Mouse (Mus musculus): ENCODE measurements around the gene Hap1.

Hap1 gene

GRCm38 (mm10) chr11:100355972-100356818 lies at the start of gene Hap1:
Gene Hap1, minus strand, starts transcription at chr11:100356128.
- in situ Hi-C loops (cut with MboI, MseI): no loop called here

- in situ Hi-C loops (cut with MboI, MseI): loop anchor here (10.0 kb wide), 1 partner anchor 1620 kb away; no protein-coding TSS in a partner anchor
Observed at GRCm38 (mm10) chr11:100404456-100405074, 48.6 kb upstream of the Hap1 start.

GRCm38 (mm10) chr11:100403445-100404134 lies 47.7 kb upstream of the Hap1 start:
- in situ Hi-C loops (cut with MboI, MseI): loop anchor here (10.0 kb wide), 1 partner anchor 1619 kb away; no protein-coding TSS in a partner anchor

- in situ Hi-C loops (cut with MboI, MseI): loop anchor here (10.0 kb wide), 1 partner anchor 1618 kb away; no protein-coding TSS in a partner anchor
Observed at GRCm38 (mm10) chr11:100402682-100403081, 46.8 kb upstream of the Hap1 start.

- in situ Hi-C loops (cut with MboI, MseI): loop anchor here (10.0 kb wide), 1 partner anchor 1617 kb away; no protein-coding TSS in a partner anchor
Observed at GRCm38 (mm10) chr11:100402240-100402639, 46.3 kb upstream of the Hap1 start.

GRCm38 (mm10) chr11:100400842-100401241 lies 44.9 kb upstream of the Hap1 start:
- in situ Hi-C loops (cut with MboI, MseI): loop anchor here (10.0 kb wide), 1 partner anchor 1616 kb away; no protein-coding TSS in a partner anchor

- in situ Hi-C loops (cut with MboI, MseI): loop anchor here (10.0 kb wide), 1 partner anchor 1615 kb away; no protein-coding TSS in a partner anchor
Observed at GRCm38 (mm10) chr11:100399727-100400538, 44.0 kb upstream of the Hap1 start.

- in situ Hi-C loops (cut with MboI, MseI): no loop called here
Observed at GRCm38 (mm10) chr11:100399320-100399719, 43.4 kb upstream of the Hap1 start.

- in situ Hi-C loops (cut with MboI, MseI): no loop called here
Observed at GRCm38 (mm10) chr11:100398517-100398916, 42.6 kb upstream of the Hap1 start.

- in situ Hi-C loops (cut with MboI, MseI): no loop called here
Observed at GRCm38 (mm10) chr11:100397600-100398389, 41.9 kb upstream of the Hap1 start, which contains the start of gene Jup. Gene Jup, minus strand, starts transcription at chr11:100397763.

GRCm38 (mm10) chr11:100396886-100397599 lies 41.1 kb upstream of the Hap1 start:
- in situ Hi-C loops (cut with MboI, MseI): no loop called here

- in situ Hi-C loops (cut with MboI, MseI): no loop called here
Observed at GRCm38 (mm10) chr11:100395861-100396631, 40.1 kb upstream of the Hap1 start.

- in situ Hi-C loops (cut with MboI, MseI): no loop called here
Observed at GRCm38 (mm10) chr11:100395200-100395599, 39.3 kb upstream of the Hap1 start.

- in situ Hi-C loops (cut with MboI, MseI): no loop called here
Observed at GRCm38 (mm10) chr11:100394353-100395074, 38.6 kb upstream of the Hap1 start.

- in situ Hi-C loops (cut with MboI, MseI): no loop called here
Observed at GRCm38 (mm10) chr11:100393733-100394132, 37.8 kb upstream of the Hap1 start.

- in situ Hi-C loops (cut with MboI, MseI): no loop called here
Observed at GRCm38 (mm10) chr11:100392958-100393357, 37.0 kb upstream of the Hap1 start.

- in situ Hi-C loops (cut with MboI, MseI): no loop called here
Observed at GRCm38 (mm10) chr11:100391884-100392345, 36.0 kb upstream of the Hap1 start.
